Mouse (Mus musculus) myocyte (in vitro differentiated cells): Measurements from ENCODE around the gene Pla2g15. TPM values are rescaled to one million over a fixed set of nuclear protein-coding genes. Genes with fewer than 3 reads are reported as not detected.

Experiments used
- H3K27me3 ChIP-seq: one replicate; pipeline ENCODE4 v1.6.1; 2011; ENCODE audit not compliant: control insufficient read depth, insufficient read depth, insufficient read length
- H3K36me3 ChIP-seq: one replicate; pipeline ENCODE4 v1.6.1; 2011; ENCODE audit not compliant: control insufficient read depth, insufficient read depth
- H3K4me2 ChIP-seq: one replicate; pipeline ENCODE4 v1.6.1; 2011; ENCODE audit warnings: low read depth, control low read depth
- H3K4me3 ChIP-seq: one replicate; pipeline ENCODE4 v1.5.1; 2011; ENCODE audit warnings: mild to moderate bottlenecking, control low read depth, moderate library complexity
- H3K79me2 ChIP-seq: one replicate; pipeline ENCODE4 v1.6.1; 2011; ENCODE audit not compliant: control insufficient read depth, insufficient read depth
- H3ac ChIP-seq: one replicate; pipeline ENCODE4 v1.6.1; 2011; ENCODE audit not compliant: control insufficient read depth, insufficient read length
- CEBPB ChIP-seq: IDR thresholded peaks from 2 replicates; pipeline ENCODE4 v1.6.1; 2011; ENCODE audit warnings: mild to moderate bottlenecking, moderate library complexity; ENCODE audit not compliant: poor library complexity, insufficient read depth, severe bottlenecking
- E2F4 ChIP-seq: IDR thresholded peaks from one replicate; pipeline ENCODE4 v1.6.1; 2011; ENCODE audit warnings: mild to moderate bottlenecking, control low read depth, moderate library complexity; ENCODE audit not compliant: insufficient read depth
- MAX ChIP-seq: IDR thresholded peaks from one replicate; pipeline ENCODE4 v1.6.1; 2011; ENCODE audit warnings: low read depth, mild to moderate bottlenecking, control low read depth
- MYOD1 ChIP-seq, 3 experiments: IDR thresholded peaks; one replicate each; pipeline ENCODE4 v1.6.1; 2011; ENCODE audit warnings: control low read depth in 2 of 3, low read depth in 2 of 3, mild to moderate bottlenecking in 2 of 3, moderate library complexity in 1 of 3; ENCODE audit not compliant: insufficient read length in 2 of 3, control insufficient read depth in 1 of 3
- MYOG ChIP-seq, 3 experiments: IDR thresholded peaks; one replicate each; pipeline ENCODE4 v1.6.1; 2011; ENCODE audit warnings: control low read depth in 2 of 3, low read depth in 2 of 3, mild to moderate bottlenecking in 2 of 3; ENCODE audit not compliant: insufficient read length in 2 of 3, control insufficient read depth in 1 of 3, insufficient read depth in 1 of 3
- POLR2A ChIP-seq: IDR thresholded peaks from one replicate; pipeline ENCODE4 v1.6.1; 2011; ENCODE audit warnings: low read depth, mild to moderate bottlenecking, control low read depth, moderate library complexity; ENCODE audit not compliant: insufficient read length
- POLR2AphosphoS2 ChIP-seq: IDR thresholded peaks from one replicate; pipeline ENCODE4 v1.6.1; 2011; ENCODE audit warnings: low read depth, control low read depth; ENCODE audit not compliant: insufficient read length
- REST ChIP-seq: IDR thresholded peaks from one replicate; pipeline ENCODE4 v1.6.1; 2011; ENCODE audit warnings: mild to moderate bottlenecking, control low read depth, moderate library complexity; ENCODE audit not compliant: insufficient read depth, insufficient read length
- SRF ChIP-seq: IDR thresholded peaks from one replicate; pipeline ENCODE4 v1.6.1; 2011; ENCODE audit warnings: low read depth; ENCODE audit not compliant: control insufficient read depth, insufficient read length
- TCF12 ChIP-seq: IDR thresholded peaks from one replicate; pipeline ENCODE4 v1.6.1; 2011; ENCODE audit warnings: mild to moderate bottlenecking, control low read depth; ENCODE audit not compliant: poor library complexity, insufficient read depth, severe bottlenecking
- TCF3 ChIP-seq: IDR thresholded peaks from one replicate; pipeline ENCODE4 v1.6.1; 2011; ENCODE audit warnings: low read depth, control low read depth; ENCODE audit not compliant: insufficient read length
- USF1 ChIP-seq: IDR thresholded peaks from one replicate; pipeline ENCODE4 v1.6.1; 2011; ENCODE audit warnings: low read depth, mild to moderate bottlenecking, control low read depth, moderate library complexity
- polyA plus RNA-seq: library from polyadenylated mRNA; unstranded; fragments of >200 nt; fragmentation: generic; extraction: Trizol; gene quantifications from one replicate; pipeline ENCODE4 v1.2.1, GENCODE M21; 2012; ENCODE audit warnings: missing spikeins

Gene Pla2g15
- polyA plus RNA-seq, 1 experiment, result 9.6 TPM

- H3K4me2 ChIP-seq, result peak overlapping the region; percentile 100
- TF ChIP-seq POLR2A (no peak), MYOD1 (IDR thresholded peaks at IDR 0.05; ENCODE audit: control insufficient read depth in 1 of 3, insufficient read length in 2 of 3, low read depth in 2 of 3) (no peak), E2F4 (no peak), MYOG (IDR thresholded peaks at IDR 0.05; ENCODE audit: control insufficient read depth in 1 of 3, insufficient read depth in 1 of 3, insufficient read length in 2 of 3, low read depth in 2 of 3) (no peak), SRF (no peak), TCF12 (no peak), TCF3 (no peak), USF1 (no peak), REST (no peak), MAX (no peak), POLR2AphosphoS2 (no peak), CEBPB (no peak)
Measured at GRCm38 (mm10) chr8:106169934-106170480, 19.8 kb downstream of the Pla2g15 start.

GRCm38 (mm10) chr8:106173566-106173965, 23.4 kb downstream of the Pla2g15 start:
- no peaks in the 10 kb centered on the region for H3K27me3 ChIP-seq
- no peak overlapping the region for H3K4me3 ChIP-seq
- peaks cover 57% of the 10 kb centered on the region for H3K79me2 ChIP-seq
- no peak for TF ChIP-seq USF1
- TF ChIP-seq MYOG (IDR thresholded peaks at IDR 0.05; ENCODE audit: control insufficient read depth in 1 of 3, insufficient read depth in 1 of 3, insufficient read length in 2 of 3, low read depth in 2 of 3), result no peak
- TF ChIP-seq REST, result no peak
- no peak for TF ChIP-seq POLR2AphosphoS2
- TF ChIP-seq MYOD1 (IDR thresholded peaks at IDR 0.05; ENCODE audit: control insufficient read depth in 1 of 3, insufficient read length in 2 of 3, low read depth in 2 of 3), result no peak
- TF ChIP-seq POLR2A, result no peak
- no peak for TF ChIP-seq TCF3
- no peak for TF ChIP-seq E2F4
- TF ChIP-seq MAX, result no peak
- TF ChIP-seq TCF12, result no peak
- no peak for TF ChIP-seq SRF
- TF ChIP-seq CEBPB, result no peak
- no peak overlapping the region for H3K4me2 ChIP-seq
- H3K36me3 ChIP-seq, result no peaks in the 10 kb centered on the region
- no peak overlapping the region for H3ac ChIP-seq

More at GRCm38 (mm10) chr8:106169934-106170480, 19.8 kb downstream of the Pla2g15 start:
- Histone ChIP-seq H3K27me3 (no peaks in the 10 kb centered on the region), H3ac (peak overlapping the region; percentile 74), H3K36me3 (no peaks in the 10 kb centered on the region), H3K79me2 (peaks cover 34% of the 10 kb centered on the region), H3K4me3 (peak overlapping the region; percentile 89)

GRCm38 (mm10) chr8:106176891-106177290, 26.7 kb downstream of the Pla2g15 start:
- H3K27me3 ChIP-seq, result no peaks in the 10 kb centered on the region
- H3ac ChIP-seq, result no peak overlapping the region
- no peak overlapping the region for H3K4me2 ChIP-seq
- H3K4me3 ChIP-seq, result no peak overlapping the region
- TF ChIP-seq TCF12 (no peak), MYOG (IDR thresholded peaks at IDR 0.05; ENCODE audit: control insufficient read depth in 1 of 3, insufficient read depth in 1 of 3, insufficient read length in 2 of 3, low read depth in 2 of 3) (no peak), SRF (no peak), USF1 (no peak), POLR2A (no peak), POLR2AphosphoS2 (no peak), E2F4 (no peak), CEBPB (no peak), REST (no peak), MAX (no peak), TCF3 (no peak), MYOD1 (IDR thresholded peaks at IDR 0.05; ENCODE audit: control insufficient read depth in 1 of 3, insufficient read length in 2 of 3, low read depth in 2 of 3) (no peak)
- H3K79me2 ChIP-seq, result peaks cover 32% of the 10 kb centered on the region
- H3K36me3 ChIP-seq, result peaks cover 4% of the 10 kb centered on the region

- Histone ChIP-seq H3ac (no peak overlapping the region), H3K4me2 (no peak overlapping the region), H3K4me3 (no peak overlapping the region), H3K27me3 (no peaks in the 10 kb centered on the region), H3K36me3 (peaks cover 4% of the 10 kb centered on the region), H3K79me2 (peaks cover 32% of the 10 kb centered on the region)
- no peak for TF ChIP-seq SRF
- TF ChIP-seq POLR2AphosphoS2, result no peak
- TF ChIP-seq USF1, result no peak
- TF ChIP-seq MYOD1 (IDR thresholded peaks at IDR 0.05; ENCODE audit: control insufficient read depth in 1 of 3, insufficient read length in 2 of 3, low read depth in 2 of 3), result no peak
- TF ChIP-seq TCF3, result no peak
- TF ChIP-seq REST, result no peak
- no peak for TF ChIP-seq MAX
Measured at GRCm38 (mm10) chr8:106177594-106177993, 27.4 kb downstream of the Pla2g15 start.
